Mouse (Mus musculus) thymus, adult 2 months (tissue): Measurements from ENCODE around the gene Baiap3. TPM values are rescaled to one million over a fixed set of nuclear protein-coding genes. Genes with fewer than 3 reads are reported as not detected.

Experiments
- DNase-seq: peaks from one replicate; pipeline ENCODE4 v3.0.0; 2021
- H3K27ac ChIP-seq: fragments of 200-500 bp; 2 replicates; pipeline ENCODE4 v1.5.1; 2012; ENCODE audit warnings: low read length, control low read depth; ENCODE audit not compliant: control insufficient read depth, insufficient read depth
- H3K27me3 ChIP-seq: fragments of 200-500 bp; 2 replicates; pipeline ENCODE4 v1.6.1; 2012; ENCODE audit warnings: mild to moderate bottlenecking, low read length, moderate library complexity, mixed read lengths; ENCODE audit not compliant: control insufficient read depth, insufficient read depth
- H3K36me3 ChIP-seq: fragments of 200-500 bp; 2 replicates; pipeline ENCODE4 v1.6.1; 2012; ENCODE audit warnings: mild to moderate bottlenecking, low read length, moderate library complexity; ENCODE audit not compliant: control insufficient read depth, insufficient read depth
- H3K4me1 ChIP-seq: fragments of 200-500 bp; replicated peaks from 2 replicates; pipeline ENCODE4 v1.6.1; 2012; ENCODE audit warnings: low read length; ENCODE audit not compliant: control insufficient read depth, insufficient read depth
- H3K4me3 ChIP-seq: fragments of 200-500 bp; 2 replicates; pipeline ENCODE4 v1.5.1; 2012; ENCODE audit warnings: mild to moderate bottlenecking, low read length, control low read depth, moderate library complexity; ENCODE audit not compliant: control insufficient read depth, insufficient read depth
- CTCF ChIP-seq: fragments of 200-500 bp; IDR thresholded peaks from 2 replicates; pipeline ENCODE4 v1.5.1; 2012; ENCODE audit warnings: mild to moderate bottlenecking, control low read depth, low read length, moderate library complexity, borderline replicate concordance; ENCODE audit not compliant: control insufficient read depth, poor library complexity, insufficient read depth; ENCODE audit errors: extremely low read depth
- POLR2A ChIP-seq: fragments of 200-500 bp; IDR thresholded peaks from 2 replicates; pipeline ENCODE4 v1.6.1; 2012; ENCODE audit warnings: mild to moderate bottlenecking, low read length, control low read depth, moderate library complexity; ENCODE audit not compliant: control insufficient read depth, poor library complexity, insufficient read depth; ENCODE audit errors: extremely low read depth
- WGBS: fragments of 180-500 bp; shearing (Covaris S2); methylation state at CpG from one replicate; pipeline ENCODE4 v1.1.7; 2018; 5-methylcytosine and 5-hydroxymethylcytosine counted together
- polyA plus RNA-seq: library from polyadenylated mRNA; depleted of rRNA; stranded (reverse); fragments of >200 nt; gene quantifications from 2 replicates; pipeline ENCODE4 v1.2.3, GENCODE M21; 2012; rRNA removed

Baiap3 gene
- polyA plus RNA-seq, 1 experiment = 56.5 TPM

- no peaks in the 10 kb centered on the region for H3K27me3 ChIP-seq
- peaks cover 36% of the 10 kb centered on the region for H3K36me3 ChIP-seq
- H3K4me1 ChIP-seq = peaks cover 29% of the 10 kb centered on the region
- H3K27ac ChIP-seq = no peak overlapping the region
- TF ChIP-seq CTCF (no peak), POLR2A (no peak)
- WGBS = 89% methylated on average over 3 of the region's 3 CpGs
- DNase-seq = no peak
- H3K4me3 ChIP-seq = no peak overlapping the region
These were observed 40.7 kb downstream of the Baiap3 start for GRCm38 (mm10) chr17:25215431-25215830.

- TF ChIP-seq POLR2A = no peak
- no peak for TF ChIP-seq CTCF
- Histone ChIP-seq H3K4me1 (peaks cover 4% of the 10 kb centered on the region; the same call in 1 of the 2 replicates), H3K4me3 (no peak overlapping the region), H3K27ac (no peak overlapping the region), H3K36me3 (peaks cover 62% of the 10 kb centered on the region), H3K27me3 (no peaks in the 10 kb centered on the region)
- WGBS = 87% methylated on average over 4 of the region's 4 CpGs
- no peak for DNase-seq
These were observed 44.5 kb downstream of the Baiap3 start for GRCm38 (mm10) chr17:25211705-25212104.

GRCm38 (mm10) chr17:25210680-25211466 is 45.3 kb downstream of the Baiap3 start:
- TF ChIP-seq POLR2A = no peak
- TF ChIP-seq CTCF = no peak
- Histone ChIP-seq H3K27ac (no peak overlapping the region), H3K27me3 (no peaks in the 10 kb centered on the region), H3K36me3 (peaks cover 65% of the 10 kb centered on the region), H3K4me3 (no peak overlapping the region), H3K4me1 (peaks cover 4% of the 10 kb centered on the region; the same call in 1 of the 2 replicates)
- no peak for DNase-seq
- whole genome bisulfite sequencing = 41% methylated on average over 15 of the region's 15 CpGs

- 91% methylated on average over 4 of the region's 4 CpGs for WGBS
- H3K27ac ChIP-seq = no peak overlapping the region
- peaks cover 66% of the 10 kb centered on the region for H3K36me3 ChIP-seq
- TF ChIP-seq POLR2A = no peak
- TF ChIP-seq CTCF = no peak
- peaks cover 4% of the 10 kb centered on the region; the same call in 1 of the 2 replicates for H3K4me1 ChIP-seq
- DNase-seq = no peak
- no peak overlapping the region for H3K4me3 ChIP-seq
- H3K27me3 ChIP-seq = no peaks in the 10 kb centered on the region
These were observed 46.2 kb downstream of the Baiap3 start for GRCm38 (mm10) chr17:25210006-25210405.

- H3K27ac ChIP-seq = no peak overlapping the region
- DNase-seq = no peak
- no peak for TF ChIP-seq CTCF
- TF ChIP-seq POLR2A = no peak
- WGBS = 94% methylated on average over 4 of the region's 4 CpGs
- no peaks in the 10 kb centered on the region for H3K4me1 ChIP-seq
- peaks cover 50% of the 10 kb centered on the region for H3K36me3 ChIP-seq
- H3K4me3 ChIP-seq = no peak overlapping the region
- H3K27me3 ChIP-seq = no peaks in the 10 kb centered on the region
These were observed 53.8 kb downstream of the Baiap3 start for GRCm38 (mm10) chr17:25202401-25202800.

Other genes starting within 250 kb of the Baiap3 start
- gene Cramp1l, start 240.6 kb downstream of the Baiap3 start, polyA plus RNA-seq = 41.4 and 46.9 TPM in 2 replicates
- gene Ift140, start 240.3 kb downstream of the Baiap3 start, polyA plus RNA-seq = 17.0 and 22.6 TPM in 2 replicates
- 7.2 and 11.3 TPM in 2 replicates for gene Tmem204, start 172.8 kb downstream of the Baiap3 start, polyA plus RNA-seq
- gene Telo2, start 140.4 kb downstream of the Baiap3 start, polyA plus RNA-seq = 26.4 and 28.1 TPM in 2 replicates
- not detected in 2 replicates for gene Ptx4, start 135.6 kb downstream of the Baiap3 start, polyA plus RNA-seq
- gene Clcn7, start 123.0 kb downstream of the Baiap3 start, polyA plus RNA-seq = 43.4 and 45.9 TPM in 2 replicates
- 0.05 and 0.09 TPM in 2 replicates for gene Ccdc154, start 93.9 kb downstream of the Baiap3 start, polyA plus RNA-seq
- 0.11 TPM in 1 of 2 replicates, not detected in the other for gene Gm38655, start 80.9 kb downstream of the Baiap3 start, polyA plus RNA-seq
- 17.8 and 18.8 TPM in 2 replicates for gene BC003965, start 71.8 kb downstream of the Baiap3 start, polyA plus RNA-seq
- gene Unkl, start 68.0 kb downstream of the Baiap3 start, polyA plus RNA-seq = 60.1 and 64.6 TPM in 2 replicates
- gene Gnptg, start 16.2 kb downstream of the Baiap3 start, polyA plus RNA-seq = 39.8 and 47.7 TPM in 2 replicates
- 38.0 and 40.9 TPM in 2 replicates for gene Tsr3, start 16.2 kb downstream of the Baiap3 start, polyA plus RNA-seq
- gene Ube2i, start 18.3 kb upstream of the Baiap3 start, polyA plus RNA-seq = 304 and 316 TPM in 2 replicates
- 1.2 and 1.3 TPM in 2 replicates for gene Prss34, start 42.0 kb upstream of the Baiap3 start, polyA plus RNA-seq
- gene Prss28, start 52.3 kb upstream of the Baiap3 start, polyA plus RNA-seq = 0.13 and 0.18 TPM in 2 replicates
- gene Prss29, start 62.3 kb upstream of the Baiap3 start, polyA plus RNA-seq = 2.3 and 2.7 TPM in 2 replicates
- gene Tpsab1, start 89.2 kb upstream of the Baiap3 start, polyA plus RNA-seq = 0.44 and 0.61 TPM in 2 replicates
- gene Tpsb2, start 109.9 kb upstream of the Baiap3 start, polyA plus RNA-seq = 4.7 and 7.6 TPM in 2 replicates
- 0.80 and 1.8 TPM in 2 replicates for gene Tpsg1, start 112.9 kb upstream of the Baiap3 start, polyA plus RNA-seq
- 1.5 and 4.3 TPM in 2 replicates for gene Cacna1h, start 177.4 kb upstream of the Baiap3 start, polyA plus RNA-seq
- gene Tekt4, start 198.3 kb upstream of the Baiap3 start, polyA plus RNA-seq = 0.19 and 0.42 TPM in 2 replicates
- gene Sstr5, start 240.9 kb upstream of the Baiap3 start, polyA plus RNA-seq = not detected in 2 replicates